Mouse (Mus musculus) C2C12 (cell line): ENCODE measurements at regions not wholly inside any gene's neighbourhood (a gene's known extent, or its start where the extent isn't known, plus 50 kb on each side); places are given as distances from the start of the nearest gene placed in this dataset.

Source experiments
- H3K27me3 ChIP-seq: one replicate; pipeline ENCODE4 v1.6.1; 2011; ENCODE audit not compliant: control insufficient read depth, insufficient read depth, insufficient read length
- H3K36me3 ChIP-seq: one replicate; pipeline ENCODE4 v1.6.1; 2011; ENCODE audit not compliant: control insufficient read depth, insufficient read depth
- H3K4me3 ChIP-seq: one replicate; pipeline ENCODE4 v1.5.1; 2011; ENCODE audit warnings: mild to moderate bottlenecking, control low read depth; ENCODE audit not compliant: poor library complexity, insufficient read depth, severe bottlenecking
- H3K79me2 ChIP-seq: one replicate; pipeline ENCODE4 v1.6.1; 2011; ENCODE audit not compliant: control insufficient read depth, insufficient read depth
- H3K79me3 ChIP-seq: one replicate; pipeline ENCODE4 v1.6.1; 2011; ENCODE audit warnings: low read depth, control low read depth
- H3ac ChIP-seq: one replicate; pipeline ENCODE3; 2011; ENCODE audit warnings: low read depth; ENCODE audit not compliant: control insufficient read depth, insufficient read length
- CEBPB ChIP-seq: IDR thresholded peaks from one replicate; pipeline ENCODE4 v1.6.1; 2011; ENCODE audit warnings: low read depth, mild to moderate bottlenecking, control low read depth, moderate library complexity
- CTCF ChIP-seq: IDR thresholded peaks from one replicate; pipeline ENCODE4 v1.5.1; 2011; ENCODE audit not compliant: control insufficient read depth, insufficient read depth, insufficient read length
- FOSL1 ChIP-seq: IDR thresholded peaks from one replicate; pipeline ENCODE4 v1.8.0; 2011; ENCODE audit warnings: mild to moderate bottlenecking, low read length; ENCODE audit not compliant: poor library complexity, insufficient read depth, severe bottlenecking
- MAX ChIP-seq: IDR thresholded peaks from one replicate; pipeline ENCODE4 v1.6.1; 2011; ENCODE audit warnings: mild to moderate bottlenecking, control low read depth
- MYOD1 ChIP-seq: IDR thresholded peaks from one replicate; pipeline ENCODE4 v1.6.1; 2011; ENCODE audit warnings: low read depth; ENCODE audit not compliant: control insufficient read depth, insufficient read length
- MYOG ChIP-seq: IDR thresholded peaks from one replicate; pipeline ENCODE4 v1.6.1; 2011; ENCODE audit not compliant: control insufficient read depth, insufficient read length; ENCODE audit errors: extremely low read depth
- USF1 ChIP-seq: IDR thresholded peaks from one replicate; pipeline ENCODE4 v1.6.1; 2011; ENCODE audit warnings: low read depth, mild to moderate bottlenecking, control low read depth, moderate library complexity

- no peak for TF ChIP-seq MAX
- H3K4me3 ChIP-seq, result no peak overlapping the region
- H3K79me3 ChIP-seq, result no peaks in the 10 kb centered on the region
- no peak overlapping the region for H3ac ChIP-seq
- H3K27me3 ChIP-seq, result peaks cover 19% of the 10 kb centered on the region
- H3K36me3 ChIP-seq, result no peaks in the 10 kb centered on the region
- no peaks in the 10 kb centered on the region for H3K79me2 ChIP-seq
Observed at GRCm38 (mm10) chr13:60486105-60486504, 115.6 kb upstream of the Dapk1 start.

- H3ac ChIP-seq, result no peak overlapping the region
- no peaks in the 10 kb centered on the region for H3K79me3 ChIP-seq
- peaks cover 23% of the 10 kb centered on the region for H3K27me3 ChIP-seq
- no peaks in the 10 kb centered on the region for H3K36me3 ChIP-seq
- H3K79me2 ChIP-seq, result no peaks in the 10 kb centered on the region
- TF ChIP-seq MYOG (no peak), CEBPB (no peak), CTCF (no peak), FOSL1 (no peak), MAX (no peak), USF1 (no peak), MYOD1 (no peak)
- H3K4me3 ChIP-seq, result no peak overlapping the region
Observed at GRCm38 (mm10) chr13:60486871-60487270, 114.9 kb upstream of the Dapk1 start.

- H3K36me3 ChIP-seq, result no peaks in the 10 kb centered on the region
- H3K27me3 ChIP-seq, result peaks cover 27% of the 10 kb centered on the region
Observed at GRCm38 (mm10) chr13:60488131-60488883, 113.4 kb upstream of the Dapk1 start.

GRCm38 (mm10) chr13:60488884-60489265 lies 112.9 kb upstream of the Dapk1 start:
- Histone ChIP-seq H3K79me3 (no peaks in the 10 kb centered on the region), H3K79me2 (no peaks in the 10 kb centered on the region), H3K4me3 (no peak overlapping the region), H3K36me3 (no peaks in the 10 kb centered on the region), H3ac (no peak overlapping the region), H3K27me3 (peaks cover 30% of the 10 kb centered on the region)
- TF ChIP-seq MYOG (no peak), MYOD1 (no peak), USF1 (no peak), MAX (no peak), CTCF (no peak), CEBPB (no peak), FOSL1 (no peak)

More at GRCm38 (mm10) chr13:60488131-60488883, 113.4 kb upstream of the Dapk1 start:
- Histone ChIP-seq H3K79me3 (no peaks in the 10 kb centered on the region), H3K79me2 (no peaks in the 10 kb centered on the region), H3ac (no peak overlapping the region), H3K4me3 (no peak overlapping the region)
- TF ChIP-seq FOSL1 (no peak), CTCF (no peak), MYOG (no peak), USF1 (no peak), MAX (no peak), CEBPB (no peak), MYOD1 (no peak)

- Histone ChIP-seq H3K4me3 (no peak overlapping the region), H3K36me3 (no peaks in the 10 kb centered on the region), H3K79me3 (no peaks in the 10 kb centered on the region), H3K79me2 (no peaks in the 10 kb centered on the region), H3ac (no peak overlapping the region), H3K27me3 (peaks cover 24% of the 10 kb centered on the region)
- TF ChIP-seq MYOG (no peak), USF1 (no peak), CEBPB (no peak)
Observed at GRCm38 (mm10) chr13:60491948-60492464, 109.7 kb upstream of the Dapk1 start.

- no peaks in the 10 kb centered on the region for H3K36me3 ChIP-seq
- H3K79me3 ChIP-seq, result no peaks in the 10 kb centered on the region
- no peak overlapping the region for H3K4me3 ChIP-seq
- no peaks in the 10 kb centered on the region for H3K79me2 ChIP-seq
- H3ac ChIP-seq, result no peak overlapping the region
- TF ChIP-seq MYOG, result no peak
- no peak for TF ChIP-seq MAX
- TF ChIP-seq CTCF, result no peak
- TF ChIP-seq MYOD1, result no peak
- no peak for TF ChIP-seq USF1
- TF ChIP-seq FOSL1, result no peak
- TF ChIP-seq CEBPB, result no peak
- peaks cover 24% of the 10 kb centered on the region for H3K27me3 ChIP-seq
Observed at GRCm38 (mm10) chr13:60493836-60494235, 107.9 kb upstream of the Dapk1 start.
